Mouse (Mus musculus) G1E (cell line): ENCODE measurements around the gene Ccdc187. TPM values are rescaled to one million over a fixed set of nuclear protein-coding genes. Genes with fewer than 3 reads are reported as not detected.

Source experiments
- ATAC-seq: 2 replicates; pipeline ENCODE4 v1.8.0; 2016; ENCODE audit warnings: mild to moderate bottlenecking; ENCODE audit not compliant: insufficient number of reproducible peaks, poor library complexity, low FRiP score, severe bottlenecking; ENCODE audit errors: extremely low read depth
- DNase-seq: peaks from one replicate; pipeline ENCODE4 v3.0.0; 2012; ENCODE audit warnings: low spot score
- H3K27me3 ChIP-seq: 2 replicates; pipeline ENCODE4 v1.6.1; 2012; ENCODE audit warnings: mild to moderate bottlenecking, low read length, inconsistent platforms; ENCODE audit not compliant: insufficient read depth
- H3K36me3 ChIP-seq: replicated peaks from 2 replicates; pipeline ENCODE3; 2012; ENCODE audit warnings: mild to moderate bottlenecking, inconsistent platforms
- H3K4me1 ChIP-seq: 2 replicates; pipeline ENCODE4 v1.6.1; 2012; ENCODE audit warnings: low read depth, low read length, inconsistent platforms, mixed read lengths; ENCODE audit not compliant: insufficient read depth
- H3K4me3 ChIP-seq: 2 replicates; pipeline ENCODE4 v1.5.1; 2012; ENCODE audit warnings: low read depth, mild to moderate bottlenecking, inconsistent platforms, low read length, moderate library complexity, mixed read lengths
- H3K9me3 ChIP-seq: replicated peaks from 2 replicates; pipeline ENCODE4 v1.6.1; 2012; ENCODE audit warnings: inconsistent platforms
- CTCF ChIP-seq: IDR thresholded peaks from 2 replicates; pipeline ENCODE4 v1.5.1; 2012; ENCODE audit warnings: low read depth, low read length, inconsistent platforms, mixed read lengths
- GATA1 ChIP-seq: IDR thresholded peaks from 2 replicates; pipeline ENCODE4 v1.6.1; 2012; ENCODE audit warnings: borderline replicate concordance, low read length, inconsistent platforms, mixed read lengths
- GATA2 ChIP-seq: IDR thresholded peaks from 2 replicates; pipeline ENCODE4 v1.6.1; 2012; ENCODE audit warnings: low read depth, low read length, inconsistent platforms, borderline replicate concordance
- POLR2AphosphoS5 ChIP-seq: IDR thresholded peaks from 2 replicates; pipeline ENCODE4 v1.6.1; 2012; ENCODE audit warnings: low read depth, low read length, inconsistent platforms; ENCODE audit not compliant: insufficient replicate concordance
- TAL1 ChIP-seq: conservative IDR thresholded peaks from 2 replicates; pipeline ENCODE4 v1.6.1; 2012; ENCODE audit warnings: low read depth, low read length, inconsistent platforms, mixed read lengths
- polyA plus RNA-seq: library from polyadenylated mRNA; stranded (reverse); fragments of >175 nt; gene quantifications from 2 replicates; pipeline ENCODE4 v1.2.3, GENCODE M21; 2012
- total RNA-seq, 2 experiments: library from RNA; stranded (forward) in 1 of 2; stranded (reverse) in 1 of 2; fragments of 200-1000 nt in 1 of 2; fragments of >200 nt in 1 of 2; fragmentation: Nextera tagmentation in 1 of 2; gene quantifications; 2 replicates each; pipeline ENCODE4 v1.2.3; 2014 to 2017

The Ccdc187 gene
- total and polyA plus RNA-seq, 3 experiments: 0.11 TPM; not detected in 2

DNA sequence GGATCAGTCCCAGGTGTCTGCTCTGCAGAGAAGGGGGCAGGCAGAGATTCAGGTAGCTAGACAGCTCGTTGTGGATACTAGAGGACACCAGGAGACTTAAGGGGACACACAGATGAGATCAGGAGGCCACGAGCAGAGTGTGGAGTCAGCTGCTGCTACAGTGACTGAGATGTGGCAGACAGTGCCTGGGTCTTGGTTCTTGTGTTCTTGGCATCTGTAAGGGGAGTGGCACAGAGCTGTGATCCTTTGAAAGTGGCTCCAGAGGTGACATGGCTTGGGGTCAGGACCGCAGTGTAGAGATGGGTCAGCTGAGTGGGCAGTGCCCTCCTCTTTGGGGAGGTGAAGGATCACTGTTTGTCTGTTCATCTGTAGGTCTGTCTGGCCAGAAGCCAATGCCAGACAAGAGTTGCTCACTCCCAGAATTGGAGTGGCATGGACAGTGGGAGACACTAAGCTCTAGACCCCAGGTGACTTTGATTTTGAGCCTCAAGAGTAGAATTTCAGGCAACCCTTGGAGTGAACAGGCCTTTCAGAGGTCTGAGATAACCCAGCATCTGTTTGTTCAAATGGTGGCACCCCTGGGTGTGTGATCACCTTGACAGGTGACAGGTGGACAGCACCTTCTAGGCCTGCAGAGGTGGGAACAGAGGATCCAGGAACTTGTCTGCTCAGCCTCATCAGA is 23.8 kb upstream of the Ccdc187 start:
- H3K27me3 ChIP-seq: peaks cover 74% of the 10 kb centered on the region
- no peak overlapping the region for H3K4me3 ChIP-seq
- TF ChIP-seq POLR2AphosphoS5 (no peak), GATA2 (no peak)
- ATAC-seq (no peak), DNase-seq (no peak)
- H3K9me3 ChIP-seq: no peaks in the 10 kb centered on the region
- no peaks in the 10 kb centered on the region for H3K36me3 ChIP-seq
- H3K4me1 ChIP-seq: peaks cover 4% of the 10 kb centered on the region; the same call in 1 of the 2 replicates

DNA sequence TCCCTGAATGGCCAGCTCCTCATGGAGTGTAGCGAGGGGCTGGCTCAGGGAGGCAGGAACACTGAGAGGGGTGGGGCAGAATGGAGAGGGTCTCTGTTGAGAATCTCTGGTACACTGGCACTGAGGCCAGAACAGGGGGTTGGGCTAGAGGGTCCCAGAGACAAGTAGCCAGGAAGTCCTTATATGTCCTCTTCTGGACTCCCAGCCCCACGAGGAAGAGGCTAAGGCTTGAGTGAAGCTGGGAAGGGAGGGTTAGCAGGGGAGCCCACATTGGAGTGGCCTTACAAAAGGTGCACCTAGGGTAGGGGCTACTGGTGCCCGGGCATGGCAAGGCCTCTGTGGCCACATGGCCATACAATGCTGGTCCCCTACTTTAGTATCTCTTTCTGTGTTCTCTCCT is 23.0 kb upstream of the Ccdc187 start:
- ATAC-seq (no peak), DNase-seq (no peak)
- H3K9me3 ChIP-seq: no peaks in the 10 kb centered on the region
- no peak for TF ChIP-seq GATA2
- TF ChIP-seq POLR2AphosphoS5: no peak
- no peak for TF ChIP-seq CTCF
- no peak for TF ChIP-seq TAL1
- no peak for TF ChIP-seq GATA1
- peaks cover 4% of the 10 kb centered on the region; the same call in 1 of the 2 replicates for H3K4me1 ChIP-seq
- H3K36me3 ChIP-seq: no peaks in the 10 kb centered on the region
- no peak overlapping the region for H3K4me3 ChIP-seq
- H3K27me3 ChIP-seq: peaks cover 71% of the 10 kb centered on the region

DNA sequence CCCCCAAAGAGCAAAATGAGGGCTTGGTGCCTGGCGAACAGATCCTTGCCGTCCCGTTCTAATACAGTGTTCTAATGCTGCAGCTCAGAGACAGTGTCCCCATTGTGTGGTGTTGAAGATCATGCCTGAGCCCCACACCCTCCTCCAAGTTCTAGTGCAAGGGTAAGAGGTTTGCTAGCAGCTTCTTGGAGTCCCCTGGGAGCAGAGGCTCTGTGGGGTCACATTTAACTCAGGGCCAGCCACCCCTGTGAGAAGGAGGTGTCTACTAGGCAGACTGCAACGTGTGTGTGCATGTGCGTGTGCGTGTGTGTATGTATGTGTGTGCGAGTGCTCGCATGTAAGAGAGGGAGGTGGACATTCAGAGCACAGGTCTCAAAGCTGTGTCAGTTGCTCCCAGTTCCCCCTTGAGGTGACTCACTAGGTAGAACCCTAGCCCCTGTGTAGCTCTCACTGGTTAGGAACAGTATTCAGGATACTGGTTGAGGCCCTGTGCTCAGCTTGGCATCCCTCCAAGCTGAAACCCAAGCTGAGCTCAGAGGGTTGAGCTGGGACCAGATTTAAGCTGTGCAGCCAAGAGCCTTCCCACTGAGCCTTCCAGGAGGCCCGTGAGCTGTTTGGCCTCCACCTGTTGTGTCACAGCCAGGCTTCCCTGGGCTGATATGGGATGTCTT is 22.4 kb upstream of the Ccdc187 start:
- peaks cover 4% of the 10 kb centered on the region; the same call in 1 of the 2 replicates for H3K4me1 ChIP-seq
- no peak for DNase-seq
- ATAC-seq: no peak

DNA sequence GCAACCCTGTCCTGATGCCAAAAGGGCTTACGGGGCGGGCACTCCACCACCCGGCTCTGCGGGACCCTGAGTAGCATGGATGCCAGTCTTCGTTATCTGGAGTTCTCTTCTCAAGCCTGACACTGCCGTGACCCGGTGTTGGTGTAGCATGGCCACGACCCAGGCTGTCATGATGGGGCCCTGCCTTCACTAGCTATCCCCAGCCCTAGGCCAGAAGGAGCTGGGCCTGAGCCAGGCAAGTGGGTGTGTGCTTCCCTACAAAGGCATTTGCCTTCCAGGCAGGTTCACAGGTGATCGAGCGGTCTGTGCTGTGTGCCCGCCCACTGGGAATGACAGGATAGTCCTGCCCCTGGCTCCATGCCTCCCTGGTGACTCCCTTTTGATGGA is 21.6 kb upstream of the Ccdc187 start:
- H3K9me3 ChIP-seq: no peaks in the 10 kb centered on the region
- peaks cover 4% of the 10 kb centered on the region; the same call in 1 of the 2 replicates for H3K4me1 ChIP-seq
- no peak for TF ChIP-seq CTCF
- no peak for TF ChIP-seq GATA1
- no peak for TF ChIP-seq GATA2
- TF ChIP-seq TAL1: no peak
- no peak for TF ChIP-seq POLR2AphosphoS5
- H3K4me3 ChIP-seq: no peak overlapping the region; the same call in 1 of the 2 replicates
- no peaks in the 10 kb centered on the region for H3K36me3 ChIP-seq
- ATAC-seq (no peak), DNase-seq (no peak)
- peaks cover 66% of the 10 kb centered on the region for H3K27me3 ChIP-seq

More for the DNA sequence above, 22.4 kb upstream of the Ccdc187 start:
- Histone ChIP-seq H3K36me3 (no peaks in the 10 kb centered on the region), H3K27me3 (peaks cover 69% of the 10 kb centered on the region), H3K4me3 (no peak overlapping the region), H3K9me3 (no peaks in the 10 kb centered on the region)
- no peak for TF ChIP-seq GATA2
- no peak for TF ChIP-seq POLR2AphosphoS5
- no peak for TF ChIP-seq CTCF
- TF ChIP-seq GATA1: no peak
- TF ChIP-seq TAL1: no peak

DNA sequence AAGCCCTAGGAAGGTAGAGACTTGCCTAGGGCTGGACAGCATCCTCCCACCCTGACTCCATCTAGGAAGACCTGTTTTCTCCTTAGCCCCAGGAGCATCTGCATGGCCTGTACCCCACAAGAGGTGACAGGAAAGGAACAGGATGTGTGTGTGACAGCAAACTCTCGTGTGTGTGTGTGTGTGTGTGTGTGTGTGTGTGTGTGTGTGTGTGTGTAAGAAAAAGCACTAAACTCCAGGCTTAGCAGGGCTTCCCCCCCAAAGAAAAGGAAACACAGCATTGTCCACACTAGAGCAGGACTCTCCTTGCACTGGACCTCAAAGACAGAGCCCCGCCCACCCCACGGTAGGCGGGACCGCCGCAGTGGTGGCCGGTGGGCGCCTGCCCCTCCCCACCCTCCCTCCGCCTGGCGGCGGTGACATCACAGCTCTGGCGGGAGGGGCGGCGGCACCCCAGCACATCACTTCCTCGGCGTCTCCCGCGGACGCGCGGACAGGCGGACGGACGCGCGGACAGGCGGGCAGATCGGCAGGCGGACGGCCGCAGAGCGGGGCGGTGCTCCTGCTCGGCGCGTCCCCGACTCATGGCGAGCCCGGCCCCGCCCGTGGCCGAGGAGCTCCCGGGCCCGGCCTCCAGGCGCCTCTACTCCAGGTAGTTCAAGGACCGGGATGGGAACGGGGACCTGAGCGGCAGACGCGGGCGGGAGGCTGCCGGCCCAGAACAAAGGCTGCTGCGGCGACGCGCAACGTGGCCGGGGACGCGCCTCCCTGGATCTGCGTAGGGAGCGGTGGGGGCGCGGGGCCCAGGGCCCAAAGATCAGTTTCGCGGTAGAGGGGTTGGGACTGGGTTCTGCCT is 20.9 kb upstream of the Ccdc187 start, which contains the start of gene Gpsm1:
TSS of gene Gpsm1 (plus strand) at position 444 of the 853 bp plus-strand sequence.
- TF ChIP-seq TAL1 (no peak), POLR2AphosphoS5 (no peak), GATA2 (no peak), GATA1 (no peak), CTCF (no peak)
- no peaks in the 10 kb centered on the region for H3K36me3 ChIP-seq
- ATAC-seq: no peak
- H3K27me3 ChIP-seq: peaks cover 61% of the 10 kb centered on the region
- peaks cover 4% of the 10 kb centered on the region; the same call in 1 of the 2 replicates for H3K4me1 ChIP-seq
- no peak for DNase-seq
- H3K4me3 ChIP-seq: peak within 1 kb of the TSS; percentile 28; the same call in 1 of the 2 replicates
- no peaks in the 10 kb centered on the region for H3K9me3 ChIP-seq
